Mouse (Mus musculus): ENCODE results near the gene Coa6. TPM values are rescaled to one million over a fixed set of nuclear protein-coding genes. Genes with fewer than 3 reads are reported as not detected.

The Coa6 gene
- total RNA-seq, 2 experiments from 2014 or later: 13.8 to 34.2 TPM

GRCm38 (mm10) chr8:126460274-126460673 lies 38.0 kb downstream of the Coa6 start:
- no peak for ATAC-seq (replicated peaks; ENCODE audit: low FRiP score, low TSS enrichment, poor library complexity, severe bottlenecking)

- ATAC-seq (replicated peaks; ENCODE audit: low FRiP score, low TSS enrichment, poor library complexity, severe bottlenecking): peak; percentile 95
Measured at GRCm38 (mm10) chr8:126461735-126462134, 39.4 kb downstream of the Coa6 start.

- ATAC-seq (replicated peaks; ENCODE audit: low FRiP score, low TSS enrichment, poor library complexity, severe bottlenecking): no peak
Measured at GRCm38 (mm10) chr8:126464071-126464470, 41.8 kb downstream of the Coa6 start.

GRCm38 (mm10) chr8:126473802-126474298 lies 51.5 kb downstream of the Coa6 start:
- ATAC-seq (replicated peaks; ENCODE audit: low FRiP score, low TSS enrichment, poor library complexity, severe bottlenecking): peak; percentile 81

GRCm38 (mm10) chr8:126474299-126475187 lies 52.2 kb downstream of the Coa6 start, which contains the start of gene Tarbp1:
TSS of gene Tarbp1 (minus strand) at chr8:126475065.
- peak; percentile 72 for ATAC-seq (replicated peaks; ENCODE audit: low FRiP score, low TSS enrichment, poor library complexity, severe bottlenecking)

Other genes starting within 250 kb of the Coa6 start
- not detected in 2 replicates for gene Slc35f3, start 124.0 kb upstream of the Coa6 start, total RNA-seq (2014; fragmentation: Nextera tagmentation)
- not detected in 2 replicates for gene Slc35f3, start 124.0 kb upstream of the Coa6 start, total RNA-seq (2017)
- gene Tarbp1, start 52.5 kb downstream of the Coa6 start, total RNA-seq (2014; fragmentation: Nextera tagmentation): 20.0 and 22.7 TPM in 2 replicates
- gene Tarbp1, start 52.5 kb downstream of the Coa6 start, total RNA-seq (2017): 13.0 and 17.8 TPM in 2 replicates
- gene Irf2bp2, start 171.5 kb downstream of the Coa6 start, total RNA-seq (2014; fragmentation: Nextera tagmentation): 45.8 and 54.3 TPM in 2 replicates
- gene Irf2bp2, start 171.5 kb downstream of the Coa6 start, total RNA-seq (2017): 44.1 and 56.8 TPM in 2 replicates

Measured in megakaryocyte-erythroid progenitor cell, adult 5-6 weeks (primary cell).